Mouse (Mus musculus) B cell, adult 67 days (primary cell): ENCODE measurements around the gene Itpripl1. TPM values are rescaled to one million over a fixed set of nuclear protein-coding genes. Genes with fewer than 3 reads are reported as not detected.

ENCODE experiments used
- total RNA-seq, 2 experiments: library from RNA; stranded (reverse); gene quantifications; 4 replicates each; pipeline ENCODE4 v1.2.4; 2023

Gene Itpripl1
- total RNA-seq = 10 to 100 TPM; 17.2 to 18.1 TPM

DNA sequence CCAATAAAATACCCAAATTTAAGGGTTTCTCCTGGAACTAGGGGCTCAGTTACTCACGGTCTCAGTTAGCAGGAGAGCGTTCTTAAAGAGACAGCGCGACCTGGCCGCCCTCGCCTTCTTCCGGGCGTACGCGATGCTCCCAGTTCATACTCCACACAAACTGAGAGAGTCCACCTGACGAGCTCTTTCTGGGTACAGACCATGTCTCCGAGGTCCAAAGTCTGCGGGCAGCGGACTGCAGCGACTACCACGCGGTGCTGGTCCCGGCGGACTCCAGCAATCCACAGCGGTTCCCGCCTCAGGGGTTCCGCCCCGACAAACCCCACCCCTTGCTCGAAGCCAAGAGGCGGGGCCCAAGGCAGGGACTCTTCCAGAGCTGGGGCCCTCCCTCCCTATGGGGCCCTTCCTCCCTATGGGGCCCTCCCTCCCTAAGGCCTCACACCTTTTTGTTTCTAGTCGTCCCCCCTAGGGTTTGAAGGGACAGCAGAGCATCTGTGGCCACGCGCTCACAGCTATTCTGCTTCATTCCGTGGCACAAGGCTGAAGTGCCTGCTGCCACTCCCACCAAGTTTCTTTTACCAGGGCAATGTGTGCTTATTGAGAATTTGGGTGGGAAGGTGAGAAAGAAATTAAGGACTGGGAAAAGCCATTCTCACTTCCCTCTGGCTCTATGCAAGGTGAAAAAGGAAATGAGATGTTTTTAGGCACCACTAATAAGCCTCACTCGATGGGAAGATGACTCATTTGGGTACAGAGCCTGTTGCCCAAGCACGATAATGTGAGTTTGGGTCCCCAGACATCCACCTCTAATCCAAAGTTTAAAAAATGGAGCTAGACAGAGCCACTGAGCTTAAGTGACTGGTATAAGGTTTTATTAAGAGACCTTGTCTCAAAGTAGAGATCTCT lies at the start of gene Itpripl1:
Gene Itpripl1, minus strand, starts transcription at position 285 of the 906 bp plus-strand sequence.

DNA sequence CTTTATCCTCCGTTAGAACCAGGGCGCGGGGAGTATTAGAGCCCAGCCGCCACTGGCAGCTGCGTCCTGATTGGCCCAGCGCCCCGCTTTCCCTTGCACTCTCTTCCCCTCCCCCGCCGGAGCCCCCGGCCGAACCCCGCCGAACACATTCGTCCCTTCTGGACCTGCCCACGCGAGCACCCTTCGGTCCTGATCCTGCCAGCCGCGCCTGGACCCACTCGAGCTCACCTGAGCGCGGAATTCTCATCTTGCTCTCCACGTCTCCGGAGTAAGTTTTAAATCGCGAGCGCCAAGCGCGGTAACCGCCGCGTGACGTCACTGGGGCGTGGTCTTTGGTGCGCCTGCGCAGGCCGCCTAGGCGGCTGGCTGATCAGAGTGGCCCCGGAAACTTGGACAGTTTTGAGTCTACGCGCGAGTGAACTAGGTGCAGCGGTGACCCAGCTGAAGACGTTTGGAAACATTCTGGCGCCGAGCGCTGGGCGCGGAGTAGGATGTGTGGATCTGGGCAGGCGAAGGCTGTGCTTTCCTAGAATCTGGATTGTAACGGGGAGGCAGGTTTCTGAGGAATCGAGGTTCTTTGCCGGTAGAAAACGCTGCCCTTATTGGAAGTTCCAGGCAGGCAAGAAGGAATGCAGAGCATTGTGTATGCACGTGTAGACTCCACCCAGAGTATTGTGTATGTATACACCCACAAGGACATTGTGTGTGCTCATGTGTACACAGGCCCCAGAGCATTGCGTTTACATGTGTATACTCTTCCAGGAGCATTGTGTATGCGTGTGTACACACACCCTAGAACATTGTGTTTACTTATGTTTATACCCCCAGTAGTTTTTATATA lies 9.4 kb downstream of the Itpripl1 start, which contains the start of gene Ncaph:
Gene Ncaph, minus strand, starts transcription at position 334 of the 841 bp plus-strand sequence.

Other genes with a start within 250 kb of the Itpripl1 start
- 10 to 100 TPM; 55.2 to 60.2 TPM for gene Sppl2a, start 210.2 kb downstream of the Itpripl1 start, total RNA-seq
- gene Ap4e1, start 134.7 kb downstream of the Itpripl1 start, total RNA-seq = 10 to 100 TPM; 24.1 to 30.2 TPM
- 10 to 100 TPM; 13.6 to 17.7 TPM for gene Blvra, start 72.8 kb downstream of the Itpripl1 start, total RNA-seq
- gene Ncaph, start 9.5 kb downstream of the Itpripl1 start, total RNA-seq = 1 to 10 TPM; 7.0 to 8.8 TPM
- gene 1810024B03Rik, start 64.8 kb upstream of the Itpripl1 start, total RNA-seq = 1 to 10 TPM; 2.6 to 5.0 TPM
- 100 to 1,000 TPM; 169 to 187 TPM for gene Snrnp200, start 64.9 kb upstream of the Itpripl1 start, total RNA-seq
- gene Ciao1, start 104.4 kb upstream of the Itpripl1 start, total RNA-seq = 10 to 100 TPM; 35.7 to 38.7 TPM
- 10 to 100 TPM; 47.7 to 52.5 TPM for gene Tmem127, start 104.5 kb upstream of the Itpripl1 start, total RNA-seq
- 100 to 1,000 TPM in 1 of 2 experiments, 10 to 100 TPM in 1; 99.1 to 102 TPM for gene Stard7, start 126.8 kb upstream of the Itpripl1 start, total RNA-seq
- gene Dusp2, start 192.7 kb upstream of the Itpripl1 start, total RNA-seq = 100 to 1,000 TPM; 749 to 751 TPM
- under 1 TPM; 0.38 to 0.83 TPM for gene Astl, start 195.2 kb upstream of the Itpripl1 start, total RNA-seq
- gene Adra2b, start 219.8 kb upstream of the Itpripl1 start, total RNA-seq = not detected